Mouse (Mus musculus) central nervous system, embryonic 11.5 days (tissue): Measurements from ENCODE around the gene Rtp4. TPM values are rescaled to one million over a fixed set of nuclear protein-coding genes. Genes with fewer than 3 reads are reported as not detected.

Experiments used
- polyA plus RNA-seq: library from polyadenylated mRNA; depleted of rRNA; stranded (reverse); fragments of >200 nt; gene quantifications from 2 replicates; pipeline ENCODE4 v1.2.3, GENCODE M21; 2012; rRNA removed

Rtp4 gene
- 2.1 and 2.3 TPM in 2 replicates for polyA plus RNA-seq

GRCm38 (mm10) chr16:23520235-23520871 is at the start of gene Rtp4, which contains the start of gene Masp1:
TSS of gene Rtp4 (plus strand) at chr16:23520291.
TSS of gene Masp1 (minus strand) at chr16:23520815.

Other genes starting within 250 kb of the Rtp4 start
- 0.01 and 0.07 TPM in 2 replicates for gene Rtp1, start 91.2 kb upstream of the Rtp4 start, polyA plus RNA-seq
- 15.0 and 17.0 TPM in 2 replicates for gene Masp1, start 524 bp downstream of the Rtp4 start, polyA plus RNA-seq